Mouse (Mus musculus): ENCODE results near the gene Mef2a. TPM values are rescaled to one million over a fixed set of nuclear protein-coding genes. Genes with fewer than 3 reads are reported as not detected.

Mef2a gene
- polyA plus RNA-seq, 1 experiment = 66.6 TPM

GRCm38 (mm10) chr7:67313200-67313599 lies 59.5 kb downstream of the Mef2a start:
- no peak overlapping the region for H3K4me3 ChIP-seq (ENCODE audit: control insufficient read depth, insufficient read depth, low read length)
- TF ChIP-seq CTCF (IDR thresholded peaks at IDR 0.05; ENCODE audit: borderline replicate concordance, control insufficient read depth, extremely low read depth, insufficient read depth, low read length, poor library complexity) = no peak
- no peak overlapping the region for H3K27ac ChIP-seq (ENCODE audit: control insufficient read depth, insufficient read depth, low read length)
- H3K36me3 ChIP-seq (ENCODE audit: control insufficient read depth, insufficient read depth, low read length) = peaks cover 22% of the 10 kb centered on the region
- H3K27me3 ChIP-seq (ENCODE audit: control insufficient read depth, insufficient read depth, low read length) = no peaks in the 10 kb centered on the region
- H3K4me1 ChIP-seq (replicated peaks; ENCODE audit: control insufficient read depth, insufficient read depth, low read length) = no peaks in the 10 kb centered on the region
- 93% methylated on average over 3 of the region's 3 CpGs for WGBS
- DNase-seq = no peak

DNA sequence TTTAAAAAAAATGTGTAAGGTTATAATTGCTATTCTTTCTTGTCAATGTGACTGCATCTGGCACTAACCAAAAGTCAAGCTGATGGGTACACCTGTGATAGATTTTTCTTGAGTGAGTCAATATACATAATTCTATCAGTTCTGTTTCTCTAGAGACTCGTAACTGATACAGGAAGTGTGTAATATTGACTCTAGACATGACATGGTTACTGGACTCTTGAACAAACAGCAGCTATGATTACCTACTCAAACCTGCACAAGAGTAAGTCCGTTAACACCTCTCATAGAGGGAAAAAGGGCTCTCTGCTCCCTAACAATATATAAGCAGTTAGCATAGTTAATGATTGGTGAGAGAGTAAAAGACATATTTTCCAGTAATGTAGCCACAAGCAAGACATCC lies 62.5 kb downstream of the Mef2a start:
- WGBS = 94% methylated on average over 2 of the region's 2 CpGs
- H3K27me3 ChIP-seq (ENCODE audit: control insufficient read depth, insufficient read depth, low read length) = no peaks in the 10 kb centered on the region
- TF ChIP-seq POLR2A (IDR thresholded peaks at IDR 0.05; ENCODE audit: control insufficient read depth, extremely low read depth, insufficient read depth, low read length, poor library complexity) (no peak), CTCF (IDR thresholded peaks at IDR 0.05; ENCODE audit: borderline replicate concordance, control insufficient read depth, extremely low read depth, insufficient read depth, low read length, poor library complexity) (no peak)
- H3K27ac ChIP-seq (ENCODE audit: control insufficient read depth, insufficient read depth, low read length) = no peak overlapping the region
- H3K4me1 ChIP-seq (replicated peaks; ENCODE audit: control insufficient read depth, insufficient read depth, low read length) = no peaks in the 10 kb centered on the region
- peaks cover 14% of the 10 kb centered on the region for H3K36me3 ChIP-seq (ENCODE audit: control insufficient read depth, insufficient read depth, low read length)
- DNase-seq = no peak
- H3K4me3 ChIP-seq (ENCODE audit: control insufficient read depth, insufficient read depth, low read length) = no peak overlapping the region

GRCm38 (mm10) chr7:67308102-67308501 lies 64.6 kb downstream of the Mef2a start:
- no peaks in the 10 kb centered on the region for H3K4me1 ChIP-seq (replicated peaks; ENCODE audit: control insufficient read depth, insufficient read depth, low read length)
- 77% methylated on average over 2 of the region's 2 CpGs for WGBS
- no peak for TF ChIP-seq POLR2A (IDR thresholded peaks at IDR 0.05; ENCODE audit: control insufficient read depth, extremely low read depth, insufficient read depth, low read length, poor library complexity)
- no peak for TF ChIP-seq CTCF (IDR thresholded peaks at IDR 0.05; ENCODE audit: borderline replicate concordance, control insufficient read depth, extremely low read depth, insufficient read depth, low read length, poor library complexity)
- H3K27ac ChIP-seq (ENCODE audit: control insufficient read depth, insufficient read depth, low read length) = no peak overlapping the region
- peaks cover 8% of the 10 kb centered on the region; the same call in 1 of the 2 replicates for H3K36me3 ChIP-seq (ENCODE audit: control insufficient read depth, insufficient read depth, low read length)
- H3K27me3 ChIP-seq (ENCODE audit: control insufficient read depth, insufficient read depth, low read length) = no peaks in the 10 kb centered on the region
- H3K4me3 ChIP-seq (ENCODE audit: control insufficient read depth, insufficient read depth, low read length) = no peak overlapping the region
- DNase-seq = no peak

DNA sequence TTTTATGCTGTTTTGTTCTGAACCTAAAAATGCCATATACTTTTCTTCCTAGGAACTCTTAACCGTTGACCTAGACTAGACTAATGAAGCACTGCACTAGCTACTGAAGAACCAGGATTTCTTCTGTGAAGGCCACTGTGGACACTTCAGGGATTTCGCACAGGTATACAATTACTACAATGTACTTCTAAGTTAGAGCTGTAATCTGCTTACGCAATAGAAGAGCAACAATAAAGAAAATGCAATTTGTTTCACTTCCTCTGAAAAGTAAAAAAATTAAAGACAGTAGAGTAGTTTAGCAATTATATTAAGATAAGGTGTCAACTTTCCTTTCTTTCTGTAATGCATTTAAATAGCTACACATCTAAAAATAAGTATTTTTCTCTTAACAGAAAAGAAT lies 65.6 kb downstream of the Mef2a start:
- no peaks in the 10 kb centered on the region for H3K4me1 ChIP-seq (replicated peaks; ENCODE audit: control insufficient read depth, insufficient read depth, low read length)
- no peak for TF ChIP-seq POLR2A (IDR thresholded peaks at IDR 0.05; ENCODE audit: control insufficient read depth, extremely low read depth, insufficient read depth, low read length, poor library complexity)
- no peak overlapping the region for H3K4me3 ChIP-seq (ENCODE audit: control insufficient read depth, insufficient read depth, low read length)
- no peak overlapping the region for H3K27ac ChIP-seq (ENCODE audit: control insufficient read depth, insufficient read depth, low read length)
- H3K27me3 ChIP-seq (ENCODE audit: control insufficient read depth, insufficient read depth, low read length) = no peaks in the 10 kb centered on the region
- peaks cover 8% of the 10 kb centered on the region; the same call in 1 of the 2 replicates for H3K36me3 ChIP-seq (ENCODE audit: control insufficient read depth, insufficient read depth, low read length)
- DNase-seq = no peak
- WGBS = 93% methylated on average over 3 of the region's 3 CpGs

DNA sequence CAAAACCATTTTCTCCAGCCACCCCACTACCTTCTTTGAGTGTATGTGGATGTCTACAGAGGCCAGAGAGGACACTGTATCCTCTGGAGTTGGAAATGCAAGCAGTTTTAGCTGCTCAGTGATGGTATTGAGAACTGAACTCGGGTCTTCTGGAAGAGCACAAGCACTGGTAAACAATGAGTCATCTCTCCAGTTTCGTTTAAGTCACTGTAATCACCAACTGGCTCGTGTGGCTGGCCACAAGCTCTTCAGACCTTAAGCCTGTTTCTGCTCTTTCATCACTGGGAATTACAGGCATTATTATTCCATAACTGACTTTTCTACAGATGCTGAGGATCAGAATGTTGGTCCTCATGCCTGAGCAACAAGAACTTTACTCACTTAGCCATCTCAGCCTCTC lies 67.7 kb downstream of the Mef2a start:
- no peaks in the 10 kb centered on the region for H3K27me3 ChIP-seq (ENCODE audit: control insufficient read depth, insufficient read depth, low read length)
- TF ChIP-seq CTCF (IDR thresholded peaks at IDR 0.05; ENCODE audit: borderline replicate concordance, control insufficient read depth, extremely low read depth, insufficient read depth, low read length, poor library complexity) (no peak), POLR2A (IDR thresholded peaks at IDR 0.05; ENCODE audit: control insufficient read depth, extremely low read depth, insufficient read depth, low read length, poor library complexity) (no peak)
- no peak overlapping the region for H3K4me3 ChIP-seq (ENCODE audit: control insufficient read depth, insufficient read depth, low read length)
- peaks cover 4% of the 10 kb centered on the region; the same call in 1 of the 2 replicates for H3K36me3 ChIP-seq (ENCODE audit: control insufficient read depth, insufficient read depth, low read length)
- DNase-seq = no peak
- no peaks in the 10 kb centered on the region for H3K4me1 ChIP-seq (replicated peaks; ENCODE audit: control insufficient read depth, insufficient read depth, low read length)
- 87% methylated on average over 3 of the region's 3 CpGs for WGBS
- H3K27ac ChIP-seq (ENCODE audit: control insufficient read depth, insufficient read depth, low read length) = no peak overlapping the region

DNA sequence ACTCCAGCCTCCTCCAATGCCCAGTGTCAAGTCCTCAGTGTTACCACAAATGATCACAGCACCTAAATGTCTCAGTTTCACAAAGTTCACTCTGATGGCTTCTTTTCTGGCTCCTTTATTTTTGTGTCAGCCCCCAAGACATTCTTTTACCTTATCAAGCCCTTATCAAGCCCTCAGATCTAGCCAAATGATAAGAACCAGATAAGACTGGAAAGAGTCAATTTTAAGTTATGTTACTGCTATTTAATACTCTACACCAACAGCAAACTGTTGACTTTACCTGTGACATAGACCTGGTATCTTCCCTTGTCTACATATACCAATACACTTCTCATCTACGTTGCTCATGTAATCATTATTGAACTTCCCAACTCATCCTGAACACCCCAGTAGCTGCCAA lies 76.2 kb downstream of the Mef2a start:
- WGBS = 100% methylated on average over 1 of the region's 1 CpGs
- TF ChIP-seq POLR2A (IDR thresholded peaks at IDR 0.05; ENCODE audit: control insufficient read depth, extremely low read depth, insufficient read depth, low read length, poor library complexity) = no peak
- no peak for TF ChIP-seq CTCF (IDR thresholded peaks at IDR 0.05; ENCODE audit: borderline replicate concordance, control insufficient read depth, extremely low read depth, insufficient read depth, low read length, poor library complexity)
- Histone ChIP-seq H3K27me3 (ENCODE audit: control insufficient read depth, insufficient read depth, low read length) (no peaks in the 10 kb centered on the region), H3K27ac (ENCODE audit: control insufficient read depth, insufficient read depth, low read length) (no peak overlapping the region), H3K4me1 (replicated peaks; ENCODE audit: control insufficient read depth, insufficient read depth, low read length) (no peaks in the 10 kb centered on the region), H3K36me3 (ENCODE audit: control insufficient read depth, insufficient read depth, low read length) (0 out of 2 replicates have a peak, but pooled peaks cover 3% of the 10 kb centered on the region), H3K4me3 (ENCODE audit: control insufficient read depth, insufficient read depth, low read length) (no peak overlapping the region)
- no peak for DNase-seq

DNA sequence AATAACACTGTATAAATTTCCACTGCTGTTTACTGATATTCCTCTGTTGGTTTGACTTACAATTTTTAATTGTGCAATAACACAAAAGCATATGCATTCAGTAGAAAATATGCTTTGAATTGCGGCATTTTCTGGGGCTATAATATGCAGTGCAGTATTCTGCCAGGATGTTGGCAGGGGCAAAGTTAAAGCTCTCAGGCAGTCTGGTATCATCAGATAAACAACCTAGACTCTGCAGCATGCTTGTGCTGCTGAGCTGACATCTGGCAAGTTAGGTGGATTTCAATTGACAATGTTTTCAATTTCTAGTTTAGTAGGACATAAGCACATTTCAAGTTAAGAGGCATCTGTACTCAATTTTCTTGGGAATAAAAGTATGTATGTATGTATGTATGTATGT lies 81.3 kb downstream of the Mef2a start:
- DNase-seq = no peak
- WGBS = 93% methylated on average over 1 of the region's 1 CpGs
- Histone ChIP-seq H3K27ac (ENCODE audit: control insufficient read depth, insufficient read depth, low read length) (no peak overlapping the region), H3K4me1 (replicated peaks; ENCODE audit: control insufficient read depth, insufficient read depth, low read length) (no peaks in the 10 kb centered on the region), H3K27me3 (ENCODE audit: control insufficient read depth, insufficient read depth, low read length) (no peaks in the 10 kb centered on the region), H3K4me3 (ENCODE audit: control insufficient read depth, insufficient read depth, low read length) (no peak overlapping the region), H3K36me3 (ENCODE audit: control insufficient read depth, insufficient read depth, low read length) (0 out of 2 replicates have a peak, but pooled peaks cover 7% of the 10 kb centered on the region)
- TF ChIP-seq CTCF (IDR thresholded peaks at IDR 0.05; ENCODE audit: borderline replicate concordance, control insufficient read depth, extremely low read depth, insufficient read depth, low read length, poor library complexity) = no peak
- no peak for TF ChIP-seq POLR2A (IDR thresholded peaks at IDR 0.05; ENCODE audit: control insufficient read depth, extremely low read depth, insufficient read depth, low read length, poor library complexity)
